Mouse (Mus musculus) CH12.LX (cell line): ENCODE results near the gene Klhdc4. TPM values are rescaled to one million over a fixed set of nuclear protein-coding genes. Genes with fewer than 3 reads are reported as not detected.

ENCODE experiments used
- DNase-seq: peaks from one replicate; pipeline ENCODE4 v3.0.0-alpha.2; 2013; ENCODE audit errors: extremely low read depth
- H3K27ac ChIP-seq: 2 replicates; pipeline ENCODE4 v1.5.1; 2012; ENCODE audit warnings: low read depth, mild to moderate bottlenecking, control low read depth, moderate library complexity; ENCODE audit not compliant: insufficient read depth
- H3K27me3 ChIP-seq: replicated peaks from 2 replicates; pipeline ENCODE3; 2012; ENCODE audit warnings: inconsistent platforms
- H3K36me3 ChIP-seq, 2 experiments: replicated peaks in 1 of 2; 2 replicates each; pipeline versions ENCODE3 to v1.6.1; 2012; ENCODE audit warnings: inconsistent platforms in 1 of 2, low read length in 1 of 2, mild to moderate bottlenecking in 1 of 2, mixed read lengths in 1 of 2, moderate library complexity in 1 of 2; ENCODE audit not compliant: control insufficient read depth in 1 of 2, insufficient read depth in 1 of 2
- H3K4me1 ChIP-seq, 2 experiments: 2 replicates each; pipeline ENCODE4 v1.6.1; 2012; ENCODE audit warnings: inconsistent platforms in 1 of 2, moderate library complexity in 1 of 2; ENCODE audit not compliant: insufficient read depth in 2 of 2, control insufficient read depth in 1 of 2
- H3K4me2 ChIP-seq: 2 replicates; pipeline ENCODE4 v1.6.1; 2012; ENCODE audit warnings: low read depth, mild to moderate bottlenecking, control low read depth; ENCODE audit not compliant: poor library complexity, insufficient read depth, severe bottlenecking
- H3K4me3 ChIP-seq, 3 experiments: fragments of 150-350 bp in 1 of 3; sonication (generic) in 1 of 3; replicated peaks in 1 of 3; 2 replicates each; pipeline versions ENCODE3 to v1.5.1; 2011 to 2012; ENCODE audit warnings: low read depth in 2 of 3, low read length in 2 of 3, mild to moderate bottlenecking in 2 of 3, moderate library complexity in 2 of 3, control low read depth in 1 of 3, improper control_type of control experiment in 1 of 3, inconsistent platforms in 1 of 3, mixed read lengths in 1 of 3; ENCODE audit not compliant: poor library complexity in 1 of 3
- H3K79me2 ChIP-seq: replicated peaks from 2 replicates; pipeline ENCODE4 v1.6.1; 2012; ENCODE audit warnings: mild to moderate bottlenecking, moderate library complexity; ENCODE audit not compliant: control insufficient read depth, poor library complexity, insufficient read depth, severe bottlenecking; ENCODE audit errors: extremely low read depth
- H3K9ac ChIP-seq: 2 replicates; pipeline ENCODE4 v1.6.1; 2012; ENCODE audit warnings: low read depth, mild to moderate bottlenecking, control low read depth, moderate library complexity; ENCODE audit not compliant: insufficient read depth
- H3K9me3 ChIP-seq: replicated peaks from 2 replicates; pipeline ENCODE3; 2012; ENCODE audit warnings: low read length, inconsistent platforms, mixed read lengths
- CHD1 ChIP-seq: IDR thresholded peaks from 2 replicates; pipeline ENCODE4 v1.6.1; 2012; ENCODE audit warnings: low read depth, low read length, improper control_type of control experiment, inconsistent platforms
- CHD2 ChIP-seq: IDR thresholded peaks from 2 replicates; pipeline ENCODE4 v1.6.1; 2011; ENCODE audit warnings: low read length, improper control_type of control experiment
- E2F4 ChIP-seq: IDR thresholded peaks from 2 replicates; pipeline ENCODE4 v1.6.1; 2011; ENCODE audit warnings: low read depth, low read length, improper control_type of control experiment; ENCODE audit not compliant: insufficient replicate concordance
- EP300 ChIP-seq: IDR thresholded peaks from 2 replicates; pipeline ENCODE4 v1.6.1; 2011; ENCODE audit warnings: low read length, improper control_type of control experiment
- ETS1 ChIP-seq: conservative IDR thresholded peaks from 2 replicates; pipeline ENCODE4 v1.6.1; 2012; ENCODE audit warnings: low read depth, mild to moderate bottlenecking, inconsistent platforms, low read length, improper control_type of control experiment, moderate library complexity
- HCFC1 ChIP-seq: IDR thresholded peaks from 2 replicates; pipeline ENCODE4 v1.6.1; 2012; ENCODE audit warnings: low read depth, mild to moderate bottlenecking, inconsistent platforms, low read length, improper control_type of control experiment
- JUND ChIP-seq: conservative IDR thresholded peaks from 2 replicates; pipeline ENCODE4 v1.6.1; 2011; ENCODE audit warnings: low read depth, low read length, improper control_type of control experiment
- KAT2A ChIP-seq: IDR thresholded peaks from 2 replicates; pipeline ENCODE4 v1.6.1; 2012; ENCODE audit warnings: low read length, improper control_type of control experiment, inconsistent platforms; ENCODE audit not compliant: insufficient replicate concordance
- MAFK ChIP-seq: IDR thresholded peaks from 2 replicates; pipeline ENCODE4 v1.6.1; 2011; ENCODE audit warnings: low read length, improper control_type of control experiment; ENCODE audit not compliant: insufficient replicate concordance
- MAZ ChIP-seq: IDR thresholded peaks from 2 replicates; pipeline ENCODE4 v1.6.1; 2012; ENCODE audit warnings: low read depth, mild to moderate bottlenecking, inconsistent platforms, low read length, improper control_type of control experiment, moderate library complexity
- NELFE ChIP-seq: IDR thresholded peaks from 2 replicates; pipeline ENCODE4 v1.6.1; 2011; ENCODE audit warnings: low read depth, low read length, improper control_type of control experiment
- PAX5 ChIP-seq: IDR thresholded peaks from 2 replicates; pipeline ENCODE4 v1.6.1; 2012; ENCODE audit warnings: low read length, inconsistent platforms, mixed read lengths
- POLR2A ChIP-seq: IDR thresholded peaks from 2 replicates; pipeline ENCODE4 v1.6.1; 2011; ENCODE audit warnings: low read depth, mild to moderate bottlenecking, improper control_type of control experiment, low read length
- POLR2AphosphoS2 ChIP-seq: IDR thresholded peaks from 2 replicates; pipeline ENCODE4 v1.6.1; 2011; ENCODE audit warnings: low read depth, low read length, improper control_type of control experiment
- SIN3A ChIP-seq: IDR thresholded peaks from 2 replicates; pipeline ENCODE4 v1.6.1; 2012; ENCODE audit warnings: low read length, improper control_type of control experiment, inconsistent platforms
- UBTF ChIP-seq: IDR thresholded peaks from 2 replicates; pipeline ENCODE4 v1.6.1; 2012; ENCODE audit warnings: low read depth, mild to moderate bottlenecking, inconsistent platforms, low read length, improper control_type of control experiment, moderate library complexity
- USF1 ChIP-seq: IDR thresholded peaks from 2 replicates; pipeline ENCODE4 v1.6.1; 2014; ENCODE audit warnings: low read depth, mild to moderate bottlenecking, inconsistent platforms, low read length, improper control_type of control experiment
- USF2 ChIP-seq: conservative IDR thresholded peaks from 2 replicates; pipeline ENCODE4 v1.6.1; 2011; ENCODE audit warnings: low read depth, low read length, improper control_type of control experiment
- ZC3H11A ChIP-seq: IDR thresholded peaks from 2 replicates; pipeline ENCODE4 v1.6.1; 2012; ENCODE audit warnings: low read depth, mild to moderate bottlenecking, inconsistent platforms, low read length, improper control_type of control experiment
- ZKSCAN1 ChIP-seq: IDR thresholded peaks from 2 replicates; pipeline ENCODE4 v1.6.1; 2012; ENCODE audit warnings: low read depth, inconsistent platforms, low read length, improper control_type of control experiment, borderline replicate concordance
- ZNF384 ChIP-seq: IDR thresholded peaks from 2 replicates; pipeline ENCODE4 v1.6.1; 2012; ENCODE audit warnings: low read depth, low read length, improper control_type of control experiment, inconsistent platforms
- dilution Hi-C: fragments of 300-500 bp; cut with MboI; formaldehyde crosslinking; loops from 2 replicates; pipeline ENCODE4 v1.14.3; 2020; ENCODE audit warnings: low sequenced_read_pairs; ENCODE audit not compliant: extremely low pct_unique_long_range_greater_than_20kb, extremely low pct_ligation_motif_present
- in situ Hi-C: fragments of 300-500 bp; cut with MboI; formaldehyde crosslinking; loops from 3 replicates; pipeline ENCODE4 v1.14.3; 2019; ENCODE audit warnings: low sequenced_read_pairs, low pct_ligation_motif_present, low pct_unique_long_range_greater_than_20kb, mixed read lengths
- polyA plus RNA-seq: library from polyadenylated mRNA; unstranded; fragments of >175 nt; gene quantifications from 2 replicates; pipeline ENCODE4 v1.2.1, GENCODE M21; 2012; ENCODE audit warnings: low read depth; ENCODE audit not compliant: insufficient read length
- total RNA-seq, 2 experiments: library from RNA; depleted of rRNA; stranded (reverse); fragments of 300-350 nt in 1 of 2; fragments of >200 nt in 1 of 2; gene quantifications; 2 replicates each; pipeline ENCODE4 v1.2.3; 2012 to 2014

The Klhdc4 gene
- total and polyA plus RNA-seq, 3 experiments = 35.5 to 54.3 (median 51.5) TPM

- no peak for TF ChIP-seq E2F4
- TF ChIP-seq SIN3A = peak; percentile 75
- TF ChIP-seq EP300 = peak; percentile 85
- no peak for TF ChIP-seq ZNF384
- no peak for TF ChIP-seq ZKSCAN1
- 0 out of 2 replicates have a peak, but pooled peaks have one; percentile 47 for TF ChIP-seq MAZ
- TF ChIP-seq JUND = peak; percentile 81
- TF ChIP-seq ZC3H11A = no peak
- TF ChIP-seq CHD2 = peak; percentile 69
- no peak for TF ChIP-seq PAX5
- TF ChIP-seq HCFC1 = no peak; the same call in 1 of the 2 replicates
- TF ChIP-seq MAFK = 0 out of 2 replicates have a peak, but pooled peaks have one; percentile 45
- TF ChIP-seq, all 38 proteins: peak for 20
Measured at GRCm38 (mm10) chr8:121857331-121857730, 28.0 kb upstream of the Klhdc4 start (continued).

GRCm38 (mm10) chr8:121856071-121856746 is 26.8 kb upstream of the Klhdc4 start:
- no peak overlapping the region for H3K4me2 ChIP-seq
- dilution Hi-C loops = no loop called here
- 0 out of 2 replicates have a peak overlapping the region, but pooled peaks have one; percentile 2 for H3K9ac ChIP-seq
- no peaks in the 10 kb centered on the region for H3K79me2 ChIP-seq
- peaks cover 0 to 21% of the 10 kb centered on the region in 2 experiments for H3K36me3 ChIP-seq
- no peaks in the 10 kb centered on the region for H3K27me3 ChIP-seq
- in situ Hi-C loops = loop anchor here (10.0 kb wide), 1 partner anchor 409 kb away; no protein-coding TSS in a partner anchor
- no peak overlapping the region for H3K4me3 ChIP-seq
- DNase-seq = no peak
- peaks cover 44 to 80% of the 10 kb centered on the region in 2 experiments for H3K4me1 ChIP-seq
- peaks cover 17% of the 10 kb centered on the region for H3K9me3 ChIP-seq
- H3K27ac ChIP-seq = peak overlapping the region; percentile 89
- no peak for TF ChIP-seq USF1
- no peak for TF ChIP-seq ZKSCAN1
- no peak for TF ChIP-seq CHD2
- no peak for TF ChIP-seq ETS1
- no peak for TF ChIP-seq POLR2AphosphoS2
- no peak for TF ChIP-seq UBTF
- TF ChIP-seq EP300 = no peak
- no peak for TF ChIP-seq NELFE
- no peak for TF ChIP-seq KAT2A
- no peak for TF ChIP-seq MAFK
- no peak for TF ChIP-seq POLR2A
- no peak for TF ChIP-seq USF2
- TF ChIP-seq CHD1 = no peak
